Mouse (Mus musculus) limb, embryonic 12.5 days (tissue): Measurements from ENCODE around the gene Atp4b. TPM values are rescaled to one million over a fixed set of nuclear protein-coding genes. Genes with fewer than 3 reads are reported as not detected.
"Not testable (repeated sequence)": the region's sequence is repeated elsewhere in the genome, so short reads cannot be mapped to it uniquely, and the experiment has no call there.

Experiments
- ATAC-seq: fragments of 200-750 bp; cut with Nextera tagmentation; 2 replicates; pipeline ENCODE4 v1.8.0; 2017; ENCODE audit warnings: low read depth, moderate TSS enrichment; ENCODE audit not compliant: insufficient number of reproducible peaks, insufficient read depth, low FRiP score, low TSS enrichment
- H3K27ac ChIP-seq: fragments of 300-500 bp; sonication (generic); 2 replicates; pipeline ENCODE4 v1.5.1; 2016; ENCODE audit warnings: mild to moderate bottlenecking, moderate library complexity
- H3K27me3 ChIP-seq: fragments of 300-500 bp; sonication (generic); 2 replicates; pipeline ENCODE4 v1.6.1; 2016; ENCODE audit warnings: mild to moderate bottlenecking, moderate library complexity
- H3K36me3 ChIP-seq: fragments of 300-500 bp; sonication (generic); 2 replicates; pipeline ENCODE4 v1.6.1; 2016; ENCODE audit warnings: mild to moderate bottlenecking, moderate library complexity
- H3K4me1 ChIP-seq: fragments of 300-500 bp; sonication (generic); replicated peaks from 2 replicates; pipeline ENCODE4 v1.6.1; 2016
- H3K4me2 ChIP-seq: fragments of 300-500 bp; sonication (generic); 2 replicates; pipeline ENCODE4 v1.6.1; 2016; ENCODE audit warnings: mild to moderate bottlenecking, moderate library complexity
- H3K4me3 ChIP-seq: fragments of 300-500 bp; sonication (generic); replicated peaks from 2 replicates; pipeline ENCODE4 v1.5.1; 2016; ENCODE audit warnings: mild to moderate bottlenecking
- H3K9ac ChIP-seq: fragments of 300-500 bp; sonication (generic); replicated peaks from 2 replicates; pipeline ENCODE4 v1.6.1; 2016; ENCODE audit warnings: mild to moderate bottlenecking, moderate library complexity
- H3K9me3 ChIP-seq: fragments of 300-500 bp; sonication (generic); 2 replicates; pipeline ENCODE4 v1.6.1; 2016; ENCODE audit warnings: mild to moderate bottlenecking, moderate library complexity
- WGBS: fragments of 180-500 bp; shearing (Covaris S2); methylation state at CpG from one replicate; pipeline ENCODE4 v1.1.7; 2016; 5-methylcytosine and 5-hydroxymethylcytosine counted together
- polyA plus RNA-seq: library from polyadenylated mRNA; unstranded; fragments of >200 nt; fragmentation: Nextera tagmentation; extraction: Ambion mirVana; gene quantifications from 2 replicates; pipeline ENCODE4 v1.2.1, GENCODE M21; 2016

Gene Atp4b
- polyA plus RNA-seq, 1 experiment from 2014 or later = not detected

DNA sequence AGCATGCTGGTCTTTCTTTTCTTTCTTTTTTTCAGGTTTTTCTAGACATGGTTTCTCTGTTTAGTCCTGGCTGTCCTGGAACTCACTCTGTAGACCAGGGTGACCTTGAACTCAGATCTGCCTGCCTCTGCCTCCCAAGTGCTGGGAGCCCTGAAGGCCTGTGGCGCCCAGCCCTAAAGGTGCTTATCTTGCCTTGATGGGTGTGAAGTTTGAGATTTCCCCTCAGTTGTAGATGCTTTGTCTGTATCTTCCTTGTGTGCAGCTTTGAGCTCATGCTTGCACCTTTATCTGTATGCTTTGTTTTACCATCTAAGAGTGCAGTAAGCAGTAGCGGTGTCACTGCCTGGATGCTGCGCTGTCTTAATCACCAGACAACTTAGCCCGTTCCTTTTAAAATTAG lies 53.5 kb downstream of the Atp4b start:
- no peak for ATAC-seq

DNA sequence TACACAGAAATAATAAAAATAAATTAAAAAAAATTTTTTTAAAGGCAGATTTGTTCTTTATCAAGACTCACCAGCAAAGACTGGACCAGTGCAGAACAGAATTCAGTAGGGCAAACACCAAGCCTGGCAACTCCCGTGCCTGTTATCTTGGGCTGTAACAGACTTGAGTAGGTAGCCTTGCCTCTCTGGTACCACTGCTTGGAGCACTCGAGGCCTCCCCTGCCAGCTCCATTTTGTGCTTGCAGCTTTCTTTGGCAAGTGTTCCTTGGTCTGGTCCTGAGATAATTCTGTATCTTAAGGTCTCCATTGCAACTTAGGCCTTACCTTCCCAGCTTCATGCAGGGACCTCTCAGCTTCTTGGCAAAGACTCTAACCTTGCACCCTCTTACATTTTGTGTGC lies 54.3 kb downstream of the Atp4b start:
- no peaks in the 10 kb centered on the region for H3K9me3 ChIP-seq
- no peak overlapping the region for H3K4me3 ChIP-seq
- peaks cover 72% of the 10 kb centered on the region for H3K36me3 ChIP-seq
- WGBS = 87% methylated on average over 2 of the region's 2 CpGs
- H3K27me3 ChIP-seq = no peaks in the 10 kb centered on the region
- H3K27ac ChIP-seq = no peak overlapping the region
- peaks cover 12% of the 10 kb centered on the region for H3K4me1 ChIP-seq
- H3K9ac ChIP-seq = no peak overlapping the region
- H3K4me2 ChIP-seq = no peak overlapping the region
- ATAC-seq = no peak

More for the DNA sequence above, 53.5 kb downstream of the Atp4b start:
- Histone ChIP-seq H3K4me2 (no peak overlapping the region), H3K4me3 (no peak overlapping the region), H3K27ac (no peak overlapping the region), H3K27me3 (no peaks in the 10 kb centered on the region), H3K36me3 (peaks cover 79% of the 10 kb centered on the region), H3K4me1 (peaks cover 12% of the 10 kb centered on the region), H3K9me3 (no peaks in the 10 kb centered on the region), H3K9ac (no peak overlapping the region)
- 93% methylated on average over 4 of the region's 4 CpGs for WGBS

DNA sequence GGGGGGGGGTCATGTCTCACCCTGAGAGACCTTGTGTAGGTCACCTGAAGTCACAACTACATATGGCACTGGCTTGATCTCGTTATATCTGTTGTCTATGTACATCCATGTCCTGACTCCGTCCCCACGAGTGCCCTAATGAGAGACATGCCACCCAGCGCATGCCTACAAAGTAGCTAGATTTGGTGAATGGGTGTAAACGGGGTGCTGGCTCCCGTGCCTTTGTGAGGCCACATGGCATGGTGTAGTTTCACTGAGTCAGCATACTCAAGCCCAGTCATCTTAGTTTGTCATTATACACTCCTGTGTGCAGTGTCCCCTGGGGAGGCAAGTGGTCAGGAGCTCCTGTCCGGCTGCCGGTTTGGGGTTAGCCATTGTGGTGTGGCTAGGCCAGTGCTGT lies 56.0 kb downstream of the Atp4b start:
- ATAC-seq = no peak
- Histone ChIP-seq H3K4me1 (peaks cover 12% of the 10 kb centered on the region), H3K4me2 (peak overlapping the region; percentile 76), H3K9ac (peak overlapping the region; percentile 42; the same call in 1 of the 2 replicates), H3K4me3 (peak overlapping the region; percentile 99; the same call in 1 of the 2 replicates), H3K27me3 (no peaks in the 10 kb centered on the region), H3K9me3 (no peaks in the 10 kb centered on the region), H3K36me3 (peaks cover 55% of the 10 kb centered on the region), H3K27ac (no peak overlapping the region)
- 83% methylated on average over 8 of the region's 8 CpGs for WGBS

DNA sequence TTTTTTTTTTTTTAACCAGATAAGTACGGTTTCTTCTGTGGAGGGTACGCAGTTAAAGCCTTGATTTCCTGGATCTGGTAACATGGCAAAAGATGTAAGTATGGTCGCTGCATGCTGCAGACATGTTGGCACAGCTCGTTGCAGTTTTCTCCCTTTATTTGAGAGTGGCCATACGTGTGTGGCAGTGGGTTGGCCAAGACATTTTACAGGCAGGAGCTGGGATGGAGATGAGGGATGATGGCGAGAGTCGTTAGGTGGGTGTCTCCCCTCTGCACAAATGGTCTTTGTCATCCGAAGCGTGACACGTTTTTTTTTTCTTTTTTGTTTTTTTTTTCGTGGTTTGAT lies 57.0 kb downstream of the Atp4b start:
- Histone ChIP-seq H3K9ac (peak overlapping the region; percentile 97), H3K4me3 (peak overlapping the region; percentile 99), H3K4me2 (peak overlapping the region; percentile 76), H3K4me1 (peaks cover 12% of the 10 kb centered on the region), H3K36me3 (peaks cover 44% of the 10 kb centered on the region), H3K9me3 (no peaks in the 10 kb centered on the region), H3K27me3 (no peaks in the 10 kb centered on the region), H3K27ac (no peak overlapping the region)
- ATAC-seq = no peak
- 9% methylated on average over 11 of the region's 11 CpGs for WGBS

DNA sequence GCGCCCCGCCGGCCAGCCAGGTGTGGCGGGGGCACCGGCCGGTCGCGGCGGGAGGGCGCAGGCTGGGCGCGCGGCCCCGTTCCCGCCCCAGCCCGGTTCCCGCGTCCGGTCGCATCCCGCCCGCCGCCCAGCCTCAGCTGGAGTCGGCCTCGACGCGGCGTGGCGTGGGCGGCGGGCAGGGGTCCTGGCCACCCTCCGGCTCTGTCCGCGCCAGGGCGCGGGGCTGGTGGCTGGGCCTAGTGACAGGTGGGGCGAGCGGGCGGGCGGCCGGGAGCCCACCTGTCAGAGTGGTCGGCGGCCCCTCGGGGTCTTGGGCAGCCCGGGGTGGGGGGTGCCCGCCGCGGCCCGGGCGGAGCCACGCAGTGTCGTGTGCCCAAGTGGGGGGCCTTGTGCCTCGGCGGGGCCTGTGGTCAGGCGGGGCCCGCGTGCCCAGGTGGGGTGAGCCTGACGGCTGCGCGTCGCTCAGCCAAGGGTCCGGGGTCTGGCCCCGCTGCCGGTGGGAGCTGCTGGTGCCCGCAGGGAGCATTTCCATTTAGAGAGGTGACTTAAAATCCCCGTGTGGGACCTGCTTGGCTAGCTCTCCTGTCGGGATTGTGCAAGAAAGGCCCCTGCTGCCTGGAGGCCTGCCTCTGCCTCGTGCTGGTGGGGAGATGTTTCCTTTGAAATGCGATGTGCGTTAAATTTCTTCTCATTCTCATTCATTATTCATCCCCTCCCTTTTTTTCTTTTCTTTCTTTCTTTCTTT lies 57.6 kb downstream of the Atp4b start:
- peaks cover 39% of the 10 kb centered on the region for H3K36me3 ChIP-seq
- WGBS = under 1% methylated on average over 53 of the region's 70 CpGs
- H3K27ac ChIP-seq = peak overlapping the region; percentile 87
- H3K27me3 ChIP-seq = no peaks in the 10 kb centered on the region
- peaks cover 12% of the 10 kb centered on the region for H3K4me1 ChIP-seq
- peak overlapping the region; percentile 76 for H3K4me2 ChIP-seq
- no peaks in the 10 kb centered on the region for H3K9me3 ChIP-seq
- ATAC-seq = peak; percentile 39
- H3K9ac ChIP-seq = peak overlapping the region; percentile 97
- peak overlapping the region; percentile 99 for H3K4me3 ChIP-seq

DNA sequence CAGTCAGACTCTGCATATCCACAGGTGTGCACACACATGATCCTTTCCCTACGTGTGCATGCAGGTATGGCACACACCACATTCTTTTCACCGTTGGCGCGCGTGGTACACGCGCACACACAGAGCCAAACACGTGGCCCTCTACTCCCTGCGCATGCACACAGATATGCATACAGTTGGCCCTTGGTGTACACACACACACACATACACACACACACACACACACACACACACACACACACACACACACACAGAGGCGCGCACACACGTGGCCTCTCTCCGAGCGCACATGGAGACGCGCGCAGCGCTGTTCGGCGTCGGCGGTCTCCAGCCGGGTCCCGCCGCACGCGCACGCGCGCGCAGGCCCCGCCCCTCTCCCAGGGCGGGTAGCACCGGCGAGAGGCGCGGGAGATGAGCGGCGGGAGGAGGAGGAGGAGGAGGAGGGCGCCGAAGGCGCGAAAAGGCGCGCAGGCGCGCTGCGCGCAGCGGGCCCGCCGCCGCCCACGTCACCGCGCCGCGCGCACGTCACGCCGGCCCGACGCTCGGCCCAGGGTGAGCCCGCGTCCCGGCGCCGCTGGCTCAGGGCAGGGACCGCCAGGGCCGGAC lies 58.3 kb downstream of the Atp4b start, which contains the start of gene Tfdp1:
TSS of gene Tfdp1 (plus strand) at position 497 of the 606 bp plus-strand sequence.
- Histone ChIP-seq H3K4me3 (peak within 1 kb of the TSS; percentile 99), H3K4me2 (peak within 1 kb of the TSS; percentile 76), H3K27ac (peak within 1 kb of the TSS; percentile 87), H3K36me3 (peaks cover 32% of the 10 kb centered on the region), H3K27me3 (no peaks in the 10 kb centered on the region), H3K4me1 (peaks cover 12% of the 10 kb centered on the region), H3K9ac (peak within 1 kb of the TSS; percentile 97), H3K9me3 (no peaks in the 10 kb centered on the region)
- peak; percentile 90 for ATAC-seq
- WGBS = 2% methylated on average over 33 of the region's 72 CpGs

DNA sequence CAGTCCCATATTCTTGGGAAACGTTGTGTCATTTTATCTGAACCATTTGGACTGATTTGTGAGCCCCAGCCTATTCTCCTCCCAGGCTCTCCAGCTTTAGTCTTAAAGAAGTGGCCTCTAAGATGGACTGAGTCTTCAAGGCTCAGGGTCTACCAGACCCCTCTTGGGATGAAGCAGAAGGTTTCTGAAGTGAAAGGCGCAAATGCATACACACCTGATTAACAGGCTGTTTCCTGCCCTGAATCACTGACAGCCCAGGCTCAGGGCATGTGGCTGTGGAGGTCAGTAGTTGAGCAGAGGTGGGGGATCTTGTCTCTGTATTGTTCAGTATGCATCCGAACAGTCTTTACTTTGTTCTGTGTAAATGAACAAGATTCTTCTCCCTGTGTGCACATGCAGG lies 58.9 kb downstream of the Atp4b start:
- Histone ChIP-seq H3K9ac (peak overlapping the region; percentile 97; the same call in 1 of the 2 replicates), H3K27me3 (no peaks in the 10 kb centered on the region), H3K9me3 (no peaks in the 10 kb centered on the region), H3K36me3 (peaks cover 25% of the 10 kb centered on the region), H3K27ac (0 out of 2 replicates have a peak overlapping the region, but pooled peaks have one; percentile 50), H3K4me2 (peak overlapping the region; percentile 76), H3K4me1 (peaks cover 12% of the 10 kb centered on the region), H3K4me3 (0 out of 2 replicates have a peak overlapping the region, but pooled peaks have one; percentile 99)
- ATAC-seq = no peak
- 73% methylated on average over 3 of the region's 3 CpGs for WGBS

DNA sequence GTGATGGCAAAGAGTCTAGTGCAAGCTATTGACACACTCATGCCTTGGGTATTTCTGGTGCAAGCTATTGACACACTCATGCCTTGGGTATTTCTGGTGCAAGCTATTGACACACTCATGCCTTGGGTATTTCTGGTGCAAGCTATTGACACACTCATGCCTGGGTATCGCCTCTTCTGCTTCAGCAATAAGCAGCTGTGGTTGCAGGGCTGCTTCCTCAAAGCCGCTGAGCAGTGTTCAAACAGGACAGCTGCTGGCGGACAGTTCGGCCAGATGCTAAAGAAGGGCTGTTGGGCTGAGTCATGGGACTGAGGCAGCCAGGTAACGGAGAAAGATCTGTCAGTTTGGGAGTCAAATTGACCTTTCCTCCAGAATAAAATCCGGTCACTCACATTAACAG lies 59.4 kb downstream of the Atp4b start:
- Histone ChIP-seq H3K36me3 (peaks cover 21% of the 10 kb centered on the region), H3K4me1 (peaks cover 12% of the 10 kb centered on the region)
- 89% methylated on average over 6 of the region's 6 CpGs for WGBS
- not testable (repeated sequence) for H3K4me2 ChIP-seq, ATAC-seq, H3K27ac ChIP-seq, H3K27me3 ChIP-seq, H3K4me3 ChIP-seq, H3K9ac ChIP-seq, H3K9me3 ChIP-seq

Other genes starting within 250 kb of the Atp4b start
- gene Lamp1, start 237.7 kb downstream of the Atp4b start, polyA plus RNA-seq = 202 and 207 TPM in 2 replicates
- 14.2 and 14.6 TPM in 2 replicates for gene Grtp1, start 196.2 kb downstream of the Atp4b start, polyA plus RNA-seq
- gene Adprhl1, start 142.7 kb downstream of the Atp4b start, polyA plus RNA-seq = 0.10 and 0.31 TPM in 2 replicates
- gene Dcun1d2, start 108.7 kb downstream of the Atp4b start, polyA plus RNA-seq = 29.9 and 31.5 TPM in 2 replicates
- gene Tmco3, start 108.6 kb downstream of the Atp4b start, polyA plus RNA-seq = 45.9 and 46.4 TPM in 2 replicates
- 187 and 188 TPM in 2 replicates for gene Tfdp1, start 58.1 kb downstream of the Atp4b start, polyA plus RNA-seq
- gene Grk1, start 8.3 kb upstream of the Atp4b start, polyA plus RNA-seq = 0.04 TPM in 2 replicates
- 0.18 and 0.24 TPM in 2 replicates for gene Tmem255b, start 38.4 kb upstream of the Atp4b start, polyA plus RNA-seq
- gene Gas6, start 97.7 kb upstream of the Atp4b start, polyA plus RNA-seq = 7.9 and 10.3 TPM in 2 replicates
- gene 1700029H14Rik, start 165.6 kb upstream of the Atp4b start, polyA plus RNA-seq = not detected in 2 replicates